Mouse (Mus musculus) midbrain, postnatal 0 days (tissue): ENCODE data around the gene Orc5. TPM values are rescaled to one million over a fixed set of nuclear protein-coding genes. Genes with fewer than 3 reads are reported as not detected.

Source experiments
- ATAC-seq: fragments of 200-750 bp; cut with Nextera tagmentation; 2 replicates; pipeline ENCODE4 v1.8.0; 2017; ENCODE audit warnings: moderate number of reproducible peaks, mild to moderate bottlenecking, moderate TSS enrichment, moderate library complexity; ENCODE audit not compliant: low FRiP score
- DNase-seq: peaks from one replicate; pipeline ENCODE4 v3.0.0-alpha.2; 2015; ENCODE audit warnings: low spot score
- H3K27ac ChIP-seq: fragments of 300-500 bp; sonication (generic); 2 replicates; pipeline ENCODE4 v1.5.1; 2014; ENCODE audit warnings: low read depth, mild to moderate bottlenecking, low read length, mixed read lengths
- H3K27me3 ChIP-seq: fragments of 300-500 bp; sonication (generic); 2 replicates; pipeline ENCODE4 v1.6.1; 2014; ENCODE audit warnings: low read length, control low read depth, mixed read lengths; ENCODE audit not compliant: insufficient read depth
- H3K36me3 ChIP-seq: fragments of 300-500 bp; sonication (generic); 2 replicates; pipeline ENCODE4 v1.6.1; 2014; ENCODE audit warnings: low read length, control low read depth, mixed read lengths; ENCODE audit not compliant: insufficient read depth
- H3K4me1 ChIP-seq: fragments of 300-500 bp; sonication (generic); 2 replicates; pipeline ENCODE4 v1.6.1; 2014; ENCODE audit warnings: mild to moderate bottlenecking, control low read depth, antibody characterized with exemption, low read length, mixed read lengths; ENCODE audit not compliant: insufficient read depth
- H3K4me2 ChIP-seq: fragments of 300-500 bp; sonication (generic); 2 replicates; pipeline ENCODE4 v1.6.1; 2014; ENCODE audit warnings: low read depth, mild to moderate bottlenecking, low read length, mixed read lengths; ENCODE audit not compliant: poor library complexity, severe bottlenecking
- H3K4me3 ChIP-seq: fragments of 300-500 bp; sonication (generic); 2 replicates; pipeline ENCODE4 v1.5.1; 2014; ENCODE audit warnings: low read depth, mild to moderate bottlenecking, low read length, moderate library complexity
- H3K9ac ChIP-seq: fragments of 300-500 bp; sonication (generic); replicated peaks from 2 replicates; pipeline ENCODE4 v1.6.1; 2014; ENCODE audit warnings: mild to moderate bottlenecking, low read length, moderate library complexity, mixed read lengths; ENCODE audit not compliant: poor library complexity, severe bottlenecking
- H3K9me3 ChIP-seq: fragments of 300-500 bp; sonication (generic); 2 replicates; pipeline ENCODE4 v1.6.1; 2016; ENCODE audit warnings: low read length, control low read depth
- CTCF ChIP-seq: IDR thresholded peaks from 2 replicates; pipeline ENCODE4 v1.5.1; 2016; ENCODE audit warnings: antibody characterized with exemption, mild to moderate bottlenecking
- WGBS: fragments of 180-500 bp; shearing (Covaris S2); extraction: QIAGEN DNeasy Blood & Tissue Kit; methylation state at CpG from one replicate; pipeline ENCODE4 v1.1.7; 2014; 5-methylcytosine and 5-hydroxymethylcytosine counted together
- polyA plus RNA-seq: library from polyadenylated mRNA; unstranded; fragments of >200 nt; fragmentation: Nextera tagmentation; extraction: Ambion mirVana; gene quantifications from 2 replicates; pipeline ENCODE4 v1.2.1, GENCODE M21; 2015
- total RNA-seq: library from RNA; depleted of rRNA; stranded (reverse); fragments of >200 nt; gene quantifications from 2 replicates; pipeline ENCODE4 v1.2.3, GENCODE M21; 2014

Gene Orc5
- total and polyA plus RNA-seq, 2 experiments from 2014 or later = 27.7 to 28.5 TPM

DNA sequence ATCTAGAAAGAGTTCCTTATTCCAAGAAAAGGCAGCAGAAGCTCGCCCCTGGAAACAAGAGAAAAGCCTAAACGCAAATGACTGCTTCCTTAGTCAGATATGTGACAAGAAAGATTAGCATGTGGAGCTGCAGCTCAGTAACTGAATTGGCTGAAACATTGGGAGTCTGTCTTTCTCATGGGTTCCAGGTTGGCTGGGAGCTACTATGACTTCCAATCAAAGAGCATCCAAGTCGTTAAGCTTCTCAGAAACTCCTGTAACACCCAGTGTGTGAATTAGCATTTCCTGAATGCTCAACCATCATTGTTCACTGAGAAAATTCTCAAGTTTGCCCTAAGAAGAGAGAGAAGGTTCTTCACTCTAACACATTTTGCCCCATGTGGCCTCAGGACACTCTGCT, 24.5 kb upstream of the Orc5 start:
- Histone ChIP-seq H3K27ac (no peak overlapping the region), H3K27me3 (no peaks in the 10 kb centered on the region), H3K4me1 (no peaks in the 10 kb centered on the region), H3K9ac (no peak overlapping the region), H3K4me3 (no peak overlapping the region), H3K4me2 (no peak overlapping the region), H3K36me3 (no peaks in the 10 kb centered on the region), H3K9me3 (no peaks in the 10 kb centered on the region)
- ATAC-seq (no peak), DNase-seq (peak; percentile 13)
- 40% methylated on average over 3 of the region's 3 CpGs for WGBS
- TF ChIP-seq CTCF = no peak

DNA sequence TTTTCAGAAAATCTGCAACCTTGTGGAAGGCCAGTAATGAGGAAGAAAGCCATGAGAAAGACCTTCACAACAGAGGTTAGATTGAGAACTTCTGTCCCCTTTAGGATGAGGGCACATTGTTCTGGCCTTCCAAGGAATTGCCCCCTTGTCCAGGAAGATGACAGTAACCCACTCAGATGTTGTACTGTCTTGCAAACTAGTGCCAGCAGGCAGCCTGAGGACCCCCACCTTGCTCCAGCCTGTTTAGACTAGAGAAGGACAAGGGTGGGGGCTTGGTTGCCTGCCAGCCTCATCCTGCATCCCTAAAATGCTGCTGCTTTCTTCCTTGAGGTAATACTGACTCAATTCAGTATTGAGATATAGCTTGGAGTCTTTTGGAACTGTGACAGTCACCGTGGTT, 23.9 kb upstream of the Orc5 start:
- no peak for TF ChIP-seq CTCF
- Histone ChIP-seq H3K27me3 (no peaks in the 10 kb centered on the region), H3K9ac (no peak overlapping the region), H3K4me3 (no peak overlapping the region), H3K4me1 (no peaks in the 10 kb centered on the region), H3K36me3 (no peaks in the 10 kb centered on the region), H3K27ac (no peak overlapping the region), H3K9me3 (no peaks in the 10 kb centered on the region), H3K4me2 (no peak overlapping the region)
- DNase-seq (no peak), ATAC-seq (no peak)
- WGBS = 41% methylated on average over 1 of the region's 1 CpGs

DNA sequence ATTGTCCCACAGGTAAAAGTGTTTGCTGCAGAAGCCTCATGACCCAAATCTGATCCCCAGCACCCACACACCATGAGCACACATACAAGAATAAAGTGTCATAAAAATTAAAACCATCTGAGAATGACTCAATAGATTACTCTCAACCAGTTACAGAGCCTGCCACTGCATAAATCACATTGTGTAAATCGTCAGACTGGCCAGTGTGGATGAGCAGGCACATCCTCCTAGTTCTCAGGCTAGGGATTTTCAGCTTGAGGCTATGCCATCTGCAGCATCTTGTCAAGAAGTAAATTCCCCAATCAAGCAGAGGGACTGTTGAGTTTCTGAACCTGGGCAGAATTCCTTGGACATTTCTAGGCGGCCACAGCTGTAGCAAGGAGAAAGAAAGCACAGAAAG, 23.5 kb upstream of the Orc5 start:
- Histone ChIP-seq H3K4me2 (no peak overlapping the region), H3K4me1 (no peaks in the 10 kb centered on the region), H3K9me3 (no peaks in the 10 kb centered on the region), H3K9ac (no peak overlapping the region), H3K27me3 (no peaks in the 10 kb centered on the region), H3K4me3 (no peak overlapping the region), H3K27ac (no peak overlapping the region), H3K36me3 (no peaks in the 10 kb centered on the region)
- no peak for ATAC-seq
- TF ChIP-seq CTCF = no peak
- no peak for DNase-seq
- WGBS = 62% methylated on average over 2 of the region's 2 CpGs

DNA sequence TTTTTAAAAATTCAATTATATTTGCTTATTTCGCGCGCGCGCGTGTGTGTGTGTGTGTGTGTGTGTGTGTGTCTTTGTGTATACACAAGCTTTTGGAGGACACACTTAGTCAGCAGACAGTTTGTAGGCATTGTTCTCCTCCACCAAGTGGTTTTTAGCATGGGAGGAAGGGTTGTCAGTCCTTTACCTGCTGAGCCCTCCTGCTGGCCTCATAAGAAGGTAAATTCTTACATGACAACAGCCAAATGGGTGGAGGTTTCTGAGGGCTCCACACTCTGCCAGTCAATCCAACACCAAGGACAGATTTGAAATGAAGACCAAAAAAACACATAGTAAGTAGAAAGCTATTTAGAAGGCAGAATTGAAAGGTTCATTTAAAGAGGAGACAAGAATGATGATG, 22.7 kb upstream of the Orc5 start:
- Histone ChIP-seq H3K4me2 (no peak overlapping the region), H3K9me3 (no peaks in the 10 kb centered on the region), H3K4me3 (no peak overlapping the region), H3K36me3 (no peaks in the 10 kb centered on the region), H3K4me1 (no peaks in the 10 kb centered on the region), H3K9ac (no peak overlapping the region), H3K27me3 (no peaks in the 10 kb centered on the region), H3K27ac (no peak overlapping the region)
- TF ChIP-seq CTCF = no peak
- ATAC-seq (no peak), DNase-seq (no peak)
- WGBS = 97% methylated on average over 6 of the region's 6 CpGs

DNA sequence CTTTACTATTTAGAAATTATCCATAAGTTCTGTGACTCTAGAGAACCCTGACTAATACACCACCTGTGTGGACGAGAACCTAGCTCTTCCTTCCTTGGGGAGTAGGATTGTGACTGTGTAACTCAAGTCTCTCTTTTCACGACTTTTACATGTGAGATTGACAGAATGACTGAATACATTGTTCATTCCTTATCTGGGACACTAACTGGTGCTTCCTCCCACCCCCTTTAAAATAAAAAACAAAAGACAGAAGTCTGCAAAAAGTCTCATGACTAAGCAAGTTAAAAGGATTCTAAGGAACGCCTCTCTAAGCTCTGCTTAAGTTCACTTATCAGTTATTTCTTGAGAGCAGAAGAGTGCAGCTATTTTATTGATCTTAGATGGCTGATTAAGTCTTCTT, 22.2 kb upstream of the Orc5 start:
- Histone ChIP-seq H3K4me2 (no peak overlapping the region), H3K4me1 (no peaks in the 10 kb centered on the region), H3K27me3 (no peaks in the 10 kb centered on the region), H3K9ac (no peak overlapping the region), H3K9me3 (no peaks in the 10 kb centered on the region), H3K27ac (no peak overlapping the region), H3K36me3 (no peaks in the 10 kb centered on the region), H3K4me3 (no peak overlapping the region)
- WGBS = 83% methylated on average over 3 of the region's 3 CpGs
- DNase-seq (no peak), ATAC-seq (no peak)
- TF ChIP-seq CTCF = no peak

DNA sequence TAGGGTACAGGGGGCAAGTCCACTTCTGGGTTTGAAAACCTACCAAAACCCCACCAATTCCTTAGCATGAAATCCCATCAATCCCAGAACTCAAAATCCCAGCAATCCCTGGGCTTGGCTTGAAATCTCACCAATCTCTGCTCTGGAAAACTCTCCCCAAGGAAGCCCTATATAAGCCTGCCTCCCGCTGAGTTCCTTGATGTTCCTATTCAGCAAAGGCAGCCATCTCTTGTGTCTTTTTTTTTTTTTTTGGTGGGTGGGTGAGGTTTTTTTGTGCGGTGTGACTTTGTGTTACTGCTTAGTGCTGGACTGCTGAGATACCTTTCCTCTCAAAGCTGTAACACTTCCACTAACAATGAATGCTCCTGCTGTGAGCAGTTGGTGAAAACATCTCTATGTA, 15.5 kb upstream of the Orc5 start:
- Histone ChIP-seq H3K9me3 (no peaks in the 10 kb centered on the region), H3K27ac (no peak overlapping the region), H3K4me3 (no peak overlapping the region), H3K4me2 (no peak overlapping the region), H3K4me1 (no peaks in the 10 kb centered on the region), H3K27me3 (no peaks in the 10 kb centered on the region), H3K9ac (no peak overlapping the region), H3K36me3 (no peaks in the 10 kb centered on the region)
- 85% methylated on average over 2 of the region's 2 CpGs for WGBS
- TF ChIP-seq CTCF = no peak
- DNase-seq = no peak
- ATAC-seq = no peak

DNA sequence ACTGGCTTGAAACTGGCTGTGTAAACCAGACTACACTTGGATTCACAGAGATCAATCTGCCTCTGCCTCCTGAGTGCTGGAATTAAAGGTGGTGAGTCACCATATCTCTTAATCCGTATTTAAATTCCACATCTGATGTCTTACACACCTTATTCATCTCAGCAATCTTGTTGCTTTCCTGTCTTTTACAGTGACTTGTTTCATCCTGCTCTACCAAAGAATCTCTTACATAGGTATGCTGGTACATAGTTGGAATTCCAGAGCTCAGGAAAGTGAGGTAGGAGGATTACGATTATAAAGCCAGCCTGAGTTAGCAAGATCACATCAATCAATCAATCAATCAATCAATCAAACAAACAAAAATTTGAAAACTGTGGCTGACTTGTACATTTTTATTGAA, 9.6 kb upstream of the Orc5 start:
- no peaks in the 10 kb centered on the region for H3K4me1 ChIP-seq
- H3K9ac ChIP-seq = no peak overlapping the region
- no peaks in the 10 kb centered on the region for H3K36me3 ChIP-seq
- no peak for TF ChIP-seq CTCF
- ATAC-seq (no peak), DNase-seq (no peak)
- WGBS = 79% methylated on average over 2 of the region's 2 CpGs
- no peak overlapping the region for H3K27ac ChIP-seq
- no peaks in the 10 kb centered on the region for H3K9me3 ChIP-seq
- H3K4me2 ChIP-seq = no peak overlapping the region
- H3K27me3 ChIP-seq = no peaks in the 10 kb centered on the region
- no peak overlapping the region for H3K4me3 ChIP-seq
